Mouse (Mus musculus) ES-Bruce4 (cell line): ENCODE results near the gene Cox17. TPM values are rescaled to one million over a fixed set of nuclear protein-coding genes. Genes with fewer than 3 reads are reported as not detected.

Experiments
- H3K27ac ChIP-seq: 2 replicates; pipeline ENCODE4 v1.5.1; 2012; ENCODE audit warnings: low read length, inconsistent platforms; ENCODE audit not compliant: insufficient read depth
- H3K27me3 ChIP-seq: 2 replicates; pipeline ENCODE4 v1.6.1; 2012; ENCODE audit warnings: mild to moderate bottlenecking, low read length, inconsistent platforms; ENCODE audit not compliant: control insufficient read depth, poor library complexity, insufficient read depth, severe bottlenecking
- H3K36me3 ChIP-seq: 2 replicates; pipeline ENCODE4 v1.6.1; 2012; ENCODE audit warnings: inconsistent platforms, mild to moderate bottlenecking, low read length, moderate library complexity; ENCODE audit not compliant: control insufficient read depth, poor library complexity, insufficient read depth, severe bottlenecking
- H3K4me1 ChIP-seq: one replicate; pipeline ENCODE4 v1.8.1; 2011; ENCODE audit warnings: low read length; ENCODE audit not compliant: control insufficient read depth, insufficient read depth
- H3K4me3 ChIP-seq: 2 replicates; pipeline ENCODE4 v1.5.1; 2011; ENCODE audit warnings: low read depth, mild to moderate bottlenecking, low read length
- H3K9ac ChIP-seq: 2 replicates; pipeline ENCODE4 v1.6.1; 2012; ENCODE audit warnings: low read depth, mild to moderate bottlenecking, inconsistent platforms; ENCODE audit not compliant: poor library complexity, severe bottlenecking
- H3K9me3 ChIP-seq: replicated peaks from 2 replicates; pipeline ENCODE4 v1.6.1; 2012; ENCODE audit warnings: mild to moderate bottlenecking, low read length, inconsistent platforms; ENCODE audit not compliant: control insufficient read depth, poor library complexity, insufficient read depth, severe bottlenecking
- CTCF ChIP-seq: IDR thresholded peaks from one replicate; pipeline ENCODE4 v1.8.1; 2011; ENCODE audit warnings: low read depth, low read length
- EP300 ChIP-seq: IDR thresholded peaks from 2 replicates; pipeline ENCODE4 v1.6.1; 2011; ENCODE audit warnings: low read depth, low read length; ENCODE audit not compliant: insufficient read depth
- POLR2A ChIP-seq: IDR thresholded peaks from one replicate; pipeline ENCODE4 v1.8.1; 2011; ENCODE audit warnings: low read length; ENCODE audit not compliant: insufficient read depth
- polyA plus RNA-seq: library from polyadenylated mRNA; stranded (reverse); fragments of >200 nt; gene quantifications from 2 replicates; pipeline ENCODE4 v1.2.4, GENCODE M21; 2011; ENCODE audit warnings: low read depth; ENCODE audit not compliant: missing spikeins, insufficient read depth, insufficient read length

Cox17 gene
- polyA plus RNA-seq, 1 experiment = 226 TPM

- peaks cover 32% of the 10 kb centered on the region for H3K36me3 ChIP-seq
- H3K27ac ChIP-seq = no peak overlapping the region
- no peaks in the 10 kb centered on the region for H3K9me3 ChIP-seq
- no peaks in the 10 kb centered on the region for H3K27me3 ChIP-seq
- H3K4me3 ChIP-seq = no peak overlapping the region
- no peaks in the 10 kb centered on the region for H3K4me1 ChIP-seq
- TF ChIP-seq EP300 = no peak
- no peak for TF ChIP-seq CTCF
- TF ChIP-seq POLR2A = no peak
- no peak overlapping the region for H3K9ac ChIP-seq
Measured at GRCm38 (mm10) chr16:38352031-38352430, 5.2 kb downstream of the Cox17 start.

DNA sequence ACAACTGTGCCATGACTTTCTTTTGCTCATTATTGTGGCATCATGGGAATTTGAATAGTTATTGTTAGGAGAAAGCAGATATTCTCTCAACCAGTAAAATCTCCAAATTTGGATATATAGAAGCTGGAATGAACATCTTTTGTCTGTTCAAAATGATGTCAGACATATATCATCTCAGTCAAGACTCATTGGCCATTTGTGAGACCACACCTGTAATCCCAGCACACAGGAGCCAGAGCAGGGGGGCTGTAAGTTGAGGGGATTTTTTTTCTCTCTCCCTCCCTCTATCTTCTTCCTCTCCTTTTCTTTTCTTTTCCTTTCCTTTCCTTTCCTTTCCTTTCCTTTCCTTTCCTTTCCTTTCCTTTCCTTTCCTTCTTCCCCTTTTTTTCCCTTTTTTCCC, 6.1 kb downstream of the Cox17 start:
- H3K36me3 ChIP-seq = peaks cover 32% of the 10 kb centered on the region
- H3K4me3 ChIP-seq = no peak overlapping the region
- no peaks in the 10 kb centered on the region for H3K4me1 ChIP-seq
- no peaks in the 10 kb centered on the region for H3K9me3 ChIP-seq
- H3K27ac ChIP-seq = no peak overlapping the region
- no peak overlapping the region for H3K9ac ChIP-seq
- TF ChIP-seq CTCF (no peak), EP300 (no peak), POLR2A (no peak)
- H3K27me3 ChIP-seq = no peaks in the 10 kb centered on the region

- Histone ChIP-seq H3K9me3 (no peaks in the 10 kb centered on the region), H3K4me3 (no peak overlapping the region), H3K27ac (no peak overlapping the region), H3K27me3 (no peaks in the 10 kb centered on the region), H3K36me3 (peaks cover 30% of the 10 kb centered on the region), H3K4me1 (no peaks in the 10 kb centered on the region), H3K9ac (no peak overlapping the region)
- no peak for TF ChIP-seq CTCF
- no peak for TF ChIP-seq POLR2A
- TF ChIP-seq EP300 = no peak
Measured at GRCm38 (mm10) chr16:38353642-38354041, 6.9 kb downstream of the Cox17 start.

DNA sequence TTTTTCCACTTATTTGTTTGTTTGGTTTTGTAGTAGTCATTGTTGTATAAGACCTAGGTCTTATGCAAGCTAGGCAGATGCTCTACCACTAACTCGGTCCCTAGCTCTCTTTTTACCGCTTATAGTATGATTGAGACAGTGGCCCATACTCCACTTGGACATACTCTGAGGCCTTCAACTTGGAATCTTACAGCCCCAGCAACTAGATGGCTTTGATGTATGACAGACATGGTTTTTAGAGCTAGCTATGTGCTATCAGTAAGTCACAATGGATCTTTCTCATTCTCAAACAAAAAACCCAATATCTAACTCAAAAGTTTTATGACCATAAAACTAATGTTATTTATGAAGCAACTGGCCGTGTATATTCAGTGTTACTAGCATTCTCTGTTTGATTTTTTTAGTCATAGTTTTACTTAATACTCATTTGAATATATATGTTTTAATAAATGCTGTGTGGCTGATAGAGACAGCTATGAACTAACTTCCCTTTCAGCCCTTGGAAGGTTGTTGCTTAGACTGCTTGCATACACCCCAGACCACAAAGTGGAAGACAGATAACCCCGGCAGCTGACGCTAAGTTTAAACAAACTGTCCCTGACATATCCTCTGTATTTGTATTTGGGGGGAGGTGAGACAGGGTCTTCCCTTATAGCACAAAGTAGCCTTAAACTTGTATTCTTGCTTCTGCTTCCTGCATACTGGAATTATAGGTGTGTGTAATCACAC, 7.6 kb downstream of the Cox17 start:
- Histone ChIP-seq H3K27me3 (no peaks in the 10 kb centered on the region), H3K4me3 (no peak overlapping the region), H3K9me3 (no peaks in the 10 kb centered on the region), H3K4me1 (no peaks in the 10 kb centered on the region), H3K9ac (no peak overlapping the region), H3K27ac (no peak overlapping the region), H3K36me3 (peaks cover 27% of the 10 kb centered on the region)
- TF ChIP-seq CTCF (no peak), EP300 (no peak), POLR2A (no peak)

DNA sequence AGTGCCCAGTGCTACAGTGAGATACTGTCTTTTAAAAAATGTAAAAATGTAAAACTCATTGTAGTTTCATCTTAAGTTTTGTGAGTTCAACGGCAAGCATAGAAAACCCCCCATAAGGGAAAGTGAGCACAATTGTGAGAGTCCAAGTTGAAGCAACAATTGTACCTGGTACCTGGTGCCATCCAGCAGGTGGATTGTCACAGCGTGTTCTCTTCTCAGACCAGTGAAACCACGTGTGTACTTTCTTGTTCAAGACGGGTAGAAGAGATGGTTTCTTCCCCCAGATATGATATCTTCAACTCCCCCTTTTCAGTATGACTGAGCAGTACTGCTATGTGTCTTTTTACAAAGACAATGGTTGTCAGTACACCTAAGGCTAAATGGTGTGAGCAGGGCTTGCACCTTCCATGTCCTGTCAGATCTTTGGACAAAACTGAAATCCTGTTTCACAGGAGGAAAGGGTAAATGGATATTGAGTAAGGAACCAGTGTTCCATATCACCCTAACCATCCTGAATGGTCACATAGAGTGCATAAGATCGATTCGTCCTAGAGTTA, 11.5 kb downstream of the Cox17 start:
- H3K27me3 ChIP-seq = no peaks in the 10 kb centered on the region
- H3K27ac ChIP-seq = no peak overlapping the region
- H3K4me1 ChIP-seq = no peaks in the 10 kb centered on the region
- TF ChIP-seq EP300 (no peak), POLR2A (no peak), CTCF (no peak)
- no peak overlapping the region for H3K4me3 ChIP-seq
- no peaks in the 10 kb centered on the region for H3K9me3 ChIP-seq
- H3K36me3 ChIP-seq = 0 out of 2 replicates have a peak, but pooled peaks cover 5% of the 10 kb centered on the region
- no peak overlapping the region for H3K9ac ChIP-seq

DNA sequence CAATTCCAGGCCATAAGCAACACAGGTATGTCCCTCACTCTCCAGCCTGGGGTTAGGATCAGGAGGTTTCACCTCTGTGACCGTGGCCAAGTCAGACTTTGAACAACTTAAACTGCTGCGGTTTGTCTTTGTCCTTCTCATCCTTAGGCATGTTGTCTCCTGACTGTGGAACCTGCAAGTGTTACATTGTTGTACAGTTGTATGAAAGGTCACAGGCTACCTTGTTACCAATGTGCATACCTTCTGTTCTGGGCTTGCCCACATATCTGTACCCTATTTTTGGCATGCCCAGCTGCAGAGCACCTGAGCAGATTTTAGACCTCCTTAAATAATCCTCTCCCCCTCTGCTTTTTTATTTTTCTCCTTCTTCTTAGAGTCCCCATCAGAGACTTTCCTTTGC, 12.4 kb downstream of the Cox17 start:
- no peaks in the 10 kb centered on the region for H3K4me1 ChIP-seq
- no peaks in the 10 kb centered on the region for H3K27me3 ChIP-seq
- H3K4me3 ChIP-seq = no peak overlapping the region
- no peak for TF ChIP-seq CTCF
- no peak for TF ChIP-seq EP300
- no peak for TF ChIP-seq POLR2A
- H3K27ac ChIP-seq = no peak overlapping the region
- 0 out of 2 replicates have a peak, but pooled peaks cover 3% of the 10 kb centered on the region for H3K36me3 ChIP-seq
- H3K9ac ChIP-seq = no peak overlapping the region
- no peaks in the 10 kb centered on the region for H3K9me3 ChIP-seq
